Mouse (Mus musculus): ENCODE results near the gene Fam43b. TPM values are rescaled to one million over a fixed set of nuclear protein-coding genes. Genes with fewer than 3 reads are reported as not detected.

Gene Fam43b
- total RNA-seq, 2 experiments from 2014 or later, result 28.7 to 31.0 TPM

DNA sequence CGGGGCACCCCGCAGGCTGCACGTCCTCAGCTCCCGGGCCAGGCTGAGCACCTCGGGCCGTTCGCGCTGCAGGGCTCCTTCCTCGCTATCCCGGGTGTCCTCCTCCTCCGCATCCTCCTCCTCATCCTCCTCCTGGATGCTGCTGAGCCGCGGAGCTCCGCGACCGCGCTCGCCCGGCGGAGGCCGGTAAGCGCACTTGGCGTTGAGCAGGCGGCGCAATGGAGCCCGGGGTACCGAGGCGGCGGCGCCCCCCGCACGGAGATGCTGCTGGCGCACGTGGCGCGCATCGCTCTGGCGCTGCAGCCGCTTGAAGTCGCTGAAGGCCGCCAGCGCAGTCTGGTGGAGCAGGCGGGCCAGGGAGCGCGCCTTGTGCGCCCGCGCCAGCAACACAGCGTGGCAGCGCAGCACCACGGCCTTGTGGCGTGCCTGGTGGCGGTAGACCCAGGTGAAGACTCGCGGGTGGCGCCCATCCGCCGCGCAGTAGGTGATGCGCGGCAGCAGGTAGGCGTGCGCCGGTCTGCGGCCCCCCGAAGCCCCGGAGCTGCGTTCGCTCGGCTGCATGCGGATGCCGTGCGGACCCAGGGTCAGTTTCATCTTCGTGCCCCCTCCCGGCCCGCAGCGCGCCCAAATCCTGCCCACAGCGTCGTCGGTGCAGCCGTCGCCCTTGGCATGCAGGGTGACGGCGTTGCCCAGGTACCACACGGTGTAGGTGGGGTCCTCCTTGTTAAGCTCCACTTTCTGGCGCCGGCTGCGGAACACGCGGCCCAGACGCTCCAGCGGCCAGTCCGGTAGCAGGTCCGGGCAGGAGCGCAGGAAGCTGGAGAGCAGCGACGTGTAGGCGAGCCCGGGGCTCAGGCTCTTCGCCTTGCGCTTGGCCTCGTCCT, 999 bp downstream of the Fam43b start:
- peak; percentile 34 to 49 for DNase-seq (ENCODE audit: extremely low spot score in 1 of 2, low spot score in 1 of 2)

DNA sequence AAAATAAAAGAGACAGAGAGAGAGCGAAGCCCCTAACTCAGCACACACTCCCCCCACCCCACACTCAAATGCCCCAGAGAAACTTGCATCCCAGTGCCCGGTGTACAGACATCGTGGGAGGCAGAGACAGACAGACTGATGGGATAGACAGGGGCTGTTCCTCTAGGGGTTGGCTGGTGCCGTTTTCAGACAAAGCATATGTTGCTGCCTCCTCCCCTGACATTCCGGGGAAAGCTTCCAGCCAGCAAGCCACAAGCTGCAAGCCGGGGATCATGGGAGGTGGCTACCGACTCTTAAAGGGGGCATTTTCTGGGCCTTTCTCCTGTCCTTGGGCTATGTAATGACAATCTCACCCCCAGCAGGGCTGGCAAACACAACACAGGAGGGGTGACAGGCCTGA, 2.6 kb downstream of the Fam43b start:
- DNase-seq (ENCODE audit: extremely low spot score in 1 of 2, low spot score in 1 of 2), result no peak

DNA sequence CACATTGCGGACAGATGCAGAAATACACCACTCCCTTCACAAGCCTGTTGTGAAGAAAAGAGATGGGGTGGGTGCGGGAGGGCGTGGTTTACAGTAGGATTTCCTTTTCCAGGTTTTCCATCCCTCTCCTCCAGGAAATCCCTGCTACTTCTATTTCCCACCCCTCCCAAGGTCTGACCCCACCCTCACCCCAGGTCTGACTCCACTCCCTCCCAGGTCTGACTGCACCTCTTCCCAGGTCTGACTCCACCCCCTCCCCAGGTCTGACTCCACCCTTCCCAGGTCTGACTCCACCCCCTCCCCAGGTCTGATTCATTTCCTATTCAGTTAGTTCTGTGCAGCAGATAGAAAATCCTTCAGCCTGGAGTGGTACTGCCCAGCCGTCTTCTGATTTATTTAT, 12.5 kb downstream of the Fam43b start:
- no peak for DNase-seq (ENCODE audit: extremely low spot score in 1 of 2, low spot score in 1 of 2)

DNA sequence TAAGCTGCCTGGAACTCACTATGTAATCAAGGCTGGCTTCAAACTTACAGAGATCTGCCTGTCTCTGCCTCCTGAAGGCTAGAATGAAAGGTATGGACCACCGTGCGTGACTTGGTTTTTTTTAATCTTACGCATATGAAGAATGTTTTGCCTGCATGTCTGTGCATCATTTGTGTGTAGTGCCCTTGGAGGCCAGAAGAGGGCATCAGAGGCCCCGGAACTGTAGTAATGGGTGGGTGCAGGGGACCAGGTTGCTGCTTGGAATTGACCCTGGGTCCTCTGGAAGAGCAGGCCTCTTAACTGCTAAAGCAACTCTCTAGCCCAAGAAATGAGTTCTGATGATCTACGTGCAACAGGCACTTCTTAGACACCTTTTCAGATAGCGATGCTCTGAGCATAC, 13.9 kb downstream of the Fam43b start:
- no peak for DNase-seq (ENCODE audit: extremely low spot score in 1 of 2, low spot score in 1 of 2)

DNA sequence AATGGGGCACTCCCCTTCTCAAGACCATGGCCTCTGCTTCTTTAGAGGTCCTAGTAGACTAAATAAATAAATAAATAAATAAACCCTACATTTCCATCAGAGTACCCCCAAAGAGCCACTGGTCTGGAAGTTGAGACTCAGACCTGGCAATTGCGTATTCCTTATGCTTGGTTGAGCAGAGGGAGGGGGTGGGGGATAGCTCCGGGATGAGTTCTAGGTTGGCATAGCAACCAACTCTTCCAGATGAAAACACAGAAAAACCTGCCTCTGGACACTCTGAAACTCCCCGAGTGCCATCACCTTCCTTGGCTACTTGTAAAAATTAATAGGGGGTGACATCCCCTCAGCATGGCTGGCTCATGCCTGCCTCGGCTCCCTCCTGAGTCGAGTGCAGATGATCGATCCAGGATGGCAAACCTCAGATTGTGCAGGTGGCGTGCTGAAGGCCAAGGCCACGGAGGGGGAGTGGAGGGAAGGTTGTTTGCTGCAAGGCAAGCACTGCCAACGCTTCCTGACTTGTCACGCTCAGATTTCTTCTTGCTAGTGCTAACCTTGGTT, 16.1 kb downstream of the Fam43b start:
- no peak for DNase-seq (ENCODE audit: extremely low spot score in 1 of 2, low spot score in 1 of 2)

DNA sequence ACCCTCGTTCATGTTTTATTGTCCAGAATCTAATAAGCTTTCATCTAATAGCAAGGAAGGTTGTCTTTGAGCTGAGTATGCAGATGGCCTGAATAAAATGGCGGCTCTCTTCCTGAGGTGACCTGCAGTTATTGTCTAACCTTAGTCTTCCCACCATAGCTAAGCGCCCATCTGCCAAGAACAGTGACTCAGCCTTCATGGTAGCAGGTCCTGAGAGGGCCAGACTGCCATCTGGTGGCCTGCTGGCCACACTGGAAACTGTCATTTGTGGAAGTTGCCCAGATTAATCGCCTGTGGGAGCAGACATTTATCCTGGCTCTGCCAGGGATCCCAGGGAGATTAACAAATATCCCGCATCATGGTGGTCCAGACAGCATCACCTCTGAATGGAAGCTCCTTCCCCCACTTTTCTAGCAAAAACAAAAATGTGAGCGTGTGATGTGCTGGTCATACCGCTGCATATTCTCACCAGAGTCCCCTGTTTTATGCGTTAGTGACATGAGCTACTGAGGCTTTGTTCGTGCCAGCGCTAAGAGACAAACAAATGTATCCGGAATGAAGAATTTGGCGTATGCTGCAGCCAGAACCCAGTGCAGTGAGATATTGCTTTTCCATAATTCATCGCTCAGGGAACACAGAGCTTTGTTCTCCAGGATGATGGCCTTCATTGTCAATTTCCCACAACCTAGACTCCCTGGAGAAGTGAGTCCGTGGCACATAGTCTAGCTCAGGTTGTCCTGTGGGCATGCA, 17.1 kb downstream of the Fam43b start:
- peak; percentile 33 to 61 for DNase-seq (ENCODE audit: extremely low spot score in 1 of 2, low spot score in 1 of 2)

DNA sequence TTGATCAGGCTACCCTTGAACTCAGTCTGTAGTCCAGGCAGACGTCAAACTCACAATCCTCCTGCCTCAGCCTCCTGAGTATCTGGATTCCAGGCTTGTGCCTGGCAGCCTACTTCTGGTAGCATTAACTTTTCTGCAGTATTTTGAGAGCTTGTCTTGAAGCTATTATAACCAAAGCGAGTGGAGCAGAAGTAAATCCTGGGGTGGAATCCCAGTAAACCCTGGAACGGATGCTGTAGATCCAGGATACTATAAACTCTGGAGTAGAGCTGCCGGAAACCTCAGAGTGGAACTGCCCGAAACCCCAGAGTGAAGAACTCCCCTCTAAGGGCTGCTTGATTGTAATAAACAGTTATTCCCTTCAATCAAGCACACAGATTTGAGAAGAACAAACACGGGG, 18.8 kb downstream of the Fam43b start:
- DNase-seq (ENCODE audit: extremely low spot score in 1 of 2, low spot score in 1 of 2), result peak in 1 of 2 experiments; percentile 64

DNA sequence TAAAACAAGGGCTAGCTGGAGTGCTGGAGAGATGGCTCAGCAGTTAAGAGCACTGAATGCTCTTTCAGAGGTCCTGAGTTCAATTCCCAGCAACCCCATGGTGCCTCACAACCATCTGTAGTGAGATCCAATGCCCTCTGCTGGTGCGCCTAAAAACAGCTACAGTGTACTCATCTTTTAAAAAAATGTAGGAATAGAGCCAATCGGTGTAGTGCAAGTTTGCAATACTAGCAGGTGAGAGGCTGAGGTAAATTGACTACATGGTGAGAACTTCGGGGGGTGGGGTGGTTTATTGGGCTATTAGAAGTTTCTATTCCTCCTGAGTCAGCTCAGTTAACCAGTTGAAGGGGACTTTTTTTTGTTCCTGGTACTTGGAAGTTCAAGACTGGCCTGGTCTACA, 21.2 kb downstream of the Fam43b start:
- DNase-seq (ENCODE audit: extremely low spot score in 1 of 2, low spot score in 1 of 2), result no peak

DNA sequence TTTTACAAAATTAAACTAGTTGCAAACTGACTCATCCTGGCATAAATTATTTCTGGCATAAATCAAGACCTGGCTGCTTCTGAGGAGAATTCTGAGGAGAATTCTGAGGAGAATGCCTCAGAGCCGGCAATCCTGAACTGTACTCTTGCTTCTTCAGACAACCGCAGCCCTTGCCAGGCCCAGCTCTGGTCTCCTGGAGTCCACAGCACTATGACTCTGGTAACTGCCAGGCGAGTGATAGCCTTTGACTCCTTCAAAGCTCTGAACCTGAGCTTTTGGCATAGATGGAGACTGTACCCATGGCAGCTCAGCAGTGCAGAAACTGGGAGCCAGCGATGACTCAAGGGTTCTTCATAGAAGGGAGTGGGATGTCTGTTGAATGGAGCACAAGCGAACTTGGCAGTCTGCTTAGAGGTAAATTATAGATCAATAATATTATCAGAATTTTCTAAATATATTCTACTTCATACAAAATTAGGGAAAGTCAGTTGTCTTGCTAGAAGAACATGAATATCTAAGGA, 25.3 kb downstream of the Fam43b start:
- DNase-seq (ENCODE audit: extremely low spot score in 1 of 2, low spot score in 1 of 2), result no peak

DNA sequence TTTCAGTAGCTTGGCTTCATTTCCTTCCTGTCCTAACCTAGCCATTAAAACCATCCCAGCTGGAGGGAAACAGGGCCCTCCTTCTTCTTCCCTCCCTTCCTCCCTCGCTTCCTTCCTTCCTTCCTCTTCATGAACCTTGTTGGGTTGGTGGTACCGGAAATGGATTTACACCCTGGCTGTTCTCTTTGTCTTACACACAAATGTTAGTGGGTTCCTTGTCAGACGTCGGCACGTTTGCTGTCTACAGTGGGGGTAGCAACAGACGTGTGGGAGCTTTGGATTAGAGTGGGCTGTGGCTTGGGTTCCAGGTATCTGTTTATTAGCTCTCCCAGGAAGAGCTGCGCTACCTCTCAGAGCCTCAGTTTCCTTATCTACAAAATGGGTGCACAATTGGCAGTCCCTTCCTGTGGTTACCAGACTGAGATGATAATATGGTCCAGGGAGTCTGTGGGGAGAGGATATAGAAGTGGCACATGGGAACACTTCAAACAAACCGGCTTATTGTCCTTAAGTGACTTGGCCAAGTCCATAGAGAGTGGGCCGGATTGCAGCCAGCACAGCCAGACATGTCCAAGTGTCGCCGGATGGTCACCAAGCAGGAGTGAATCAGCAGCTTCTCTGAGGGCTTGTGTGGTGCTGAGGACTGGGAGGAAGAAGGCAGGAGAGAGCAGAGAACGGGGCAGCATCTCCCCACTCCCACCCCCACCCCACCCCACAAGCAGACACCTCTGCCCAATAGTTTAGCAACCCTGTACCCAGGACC, 27.6 kb downstream of the Fam43b start:
- no peak for DNase-seq (ENCODE audit: extremely low spot score in 1 of 2, low spot score in 1 of 2)

DNA sequence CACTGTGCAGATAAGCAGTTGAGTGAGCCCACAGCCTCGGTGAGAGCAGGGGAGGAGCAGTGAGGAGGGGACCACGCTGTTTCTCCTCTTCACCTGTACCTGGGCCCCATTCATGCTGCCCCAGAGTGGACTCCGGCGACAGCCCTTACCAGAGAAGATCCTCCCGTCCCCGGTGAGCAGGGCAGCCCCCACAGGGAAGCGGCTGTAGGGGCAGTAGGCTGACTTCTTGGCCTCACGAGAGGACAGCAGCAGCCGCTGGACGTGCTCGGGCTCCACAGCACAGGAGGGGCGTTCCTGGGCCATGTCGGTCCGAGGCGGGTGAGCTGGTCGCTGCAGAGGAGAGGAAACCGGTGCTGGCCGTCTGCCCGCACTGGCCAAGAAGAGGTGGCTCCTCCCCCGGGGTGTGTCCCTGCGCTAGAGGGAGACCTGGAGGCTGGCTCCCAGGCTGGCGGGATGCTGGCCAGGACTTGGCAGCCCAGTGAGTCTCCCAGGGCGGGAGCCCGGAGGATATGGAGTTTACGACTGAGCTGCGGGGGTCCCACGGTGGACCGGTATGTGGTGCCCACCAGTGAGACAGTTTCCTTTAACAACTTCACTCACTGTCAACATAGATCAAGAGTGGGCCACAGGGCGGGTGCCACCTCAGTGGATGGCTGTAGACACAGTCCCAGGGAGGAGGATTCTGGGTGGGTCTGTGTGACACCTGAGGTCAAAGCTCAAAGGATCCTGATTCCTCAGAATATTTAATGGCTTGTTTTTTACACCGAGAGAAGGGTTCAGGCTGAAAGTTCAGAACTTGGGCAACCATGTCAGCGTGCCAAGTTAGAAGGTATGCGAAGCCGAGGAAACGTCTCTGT, 28.5 kb downstream of the Fam43b start, which contains the start of gene Cda:
Cda (minus strand) TSS at position 352 of the 857 bp plus-strand sequence.
- DNase-seq (ENCODE audit: extremely low spot score in 1 of 2, low spot score in 1 of 2), result peak in 1 of 2 experiments; percentile 12

DNA sequence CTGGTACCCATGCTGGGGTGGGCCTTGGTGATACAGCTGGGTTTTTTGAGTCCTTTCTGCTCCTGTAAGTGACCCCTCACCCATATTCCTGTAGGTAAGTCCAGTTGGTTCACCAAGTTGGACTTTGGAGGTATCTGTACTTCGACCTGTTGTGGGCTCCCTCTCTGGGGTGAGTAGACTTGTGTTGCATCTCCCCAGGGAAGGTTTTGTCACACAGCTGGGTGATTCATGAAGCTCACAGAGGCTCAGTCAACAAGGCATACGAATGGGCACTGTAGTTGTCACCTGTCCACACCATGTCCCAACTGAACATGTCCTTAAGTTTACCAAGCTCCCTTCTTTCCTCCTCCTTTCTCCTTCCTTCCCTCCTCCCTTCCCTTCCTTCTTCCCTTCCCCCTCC, 29.8 kb downstream of the Fam43b start:
- DNase-seq (ENCODE audit: extremely low spot score in 1 of 2, low spot score in 1 of 2), result no peak

DNA sequence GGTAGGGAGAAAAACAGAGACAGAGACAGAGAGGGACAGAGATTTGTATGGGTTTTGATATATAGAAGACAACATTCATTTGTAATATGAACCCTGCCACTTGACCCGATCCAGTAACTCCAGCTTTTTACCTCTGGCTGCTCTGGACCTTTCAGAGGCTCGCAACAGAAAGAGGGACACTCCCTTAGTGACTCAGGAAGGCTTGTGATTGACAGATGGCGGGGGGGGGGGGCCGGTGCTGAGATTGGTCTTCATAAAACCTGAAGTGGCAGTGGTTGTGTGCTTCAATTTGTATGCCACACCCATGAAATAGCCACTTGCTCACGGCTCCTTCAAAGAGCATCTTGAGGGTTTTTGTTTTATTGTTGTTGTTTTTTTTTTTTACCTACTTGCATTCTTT, 32.8 kb downstream of the Fam43b start:
- no peak for DNase-seq (ENCODE audit: extremely low spot score in 1 of 2, low spot score in 1 of 2)

DNA sequence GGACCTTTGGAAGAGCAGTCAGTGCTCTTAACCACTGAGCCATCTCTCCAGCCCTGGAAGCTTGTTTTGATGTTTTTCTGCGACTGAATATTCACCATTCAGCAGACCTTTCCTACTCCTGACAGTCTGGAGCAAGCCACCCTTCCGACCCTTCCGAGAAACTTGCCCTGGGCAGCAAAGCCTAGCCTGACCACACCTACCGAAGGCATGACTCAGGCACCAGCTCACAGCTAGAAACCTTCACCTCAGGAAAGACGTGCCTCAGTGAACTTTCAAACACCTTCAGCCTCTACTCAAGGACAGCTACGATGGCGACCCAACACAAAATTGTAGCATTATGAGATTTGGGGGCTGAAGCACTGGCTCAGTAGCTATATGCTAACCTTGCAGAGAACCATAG, 33.4 kb downstream of the Fam43b start:
- no peak for DNase-seq (ENCODE audit: extremely low spot score in 1 of 2, low spot score in 1 of 2)

DNA sequence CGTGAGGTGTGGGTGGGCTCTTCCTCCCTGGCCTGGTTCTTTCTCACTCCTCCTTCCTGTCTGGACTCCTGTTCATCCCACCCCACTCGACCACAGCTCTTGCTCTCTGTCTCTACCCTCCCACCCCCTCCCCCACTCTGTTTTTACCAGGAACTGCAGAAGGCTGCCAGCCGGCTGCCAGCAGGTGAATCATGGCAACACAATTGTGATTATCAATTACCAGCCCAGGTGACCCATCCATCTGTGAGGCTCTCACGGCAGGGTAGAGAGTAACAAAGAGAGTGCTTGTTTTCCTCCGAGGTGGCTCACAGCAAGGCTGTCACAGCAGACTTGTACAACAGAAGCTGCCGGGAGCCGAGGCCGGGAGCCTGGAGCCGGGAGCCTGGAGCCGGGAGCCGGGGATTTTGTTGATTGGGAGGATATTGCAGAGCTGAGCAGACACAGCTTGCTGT, 34.9 kb downstream of the Fam43b start:
- peak in 1 of 2 experiments; percentile 44 for DNase-seq (ENCODE audit: extremely low spot score in 1 of 2, low spot score in 1 of 2)

DNA sequence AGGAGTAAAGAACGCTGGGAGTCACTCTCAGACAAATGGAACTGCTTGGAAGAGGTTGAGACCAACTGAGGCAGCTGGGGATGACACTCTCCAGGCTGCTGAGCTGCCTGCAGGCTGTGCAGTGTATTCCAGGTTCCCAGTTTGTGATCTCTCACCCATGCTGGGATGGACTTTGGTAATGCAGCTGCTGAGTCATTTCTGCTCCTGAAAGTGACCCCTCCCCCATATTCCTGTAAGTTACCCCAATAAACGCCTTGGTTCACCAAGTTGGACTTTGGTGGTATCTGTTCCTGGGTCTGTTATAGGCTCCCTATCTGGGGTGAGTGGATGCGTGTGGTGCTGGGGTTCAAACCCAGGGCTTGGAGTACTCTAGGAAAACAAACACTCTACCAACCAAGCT, 38.2 kb downstream of the Fam43b start:
- DNase-seq (ENCODE audit: extremely low spot score in 1 of 2, low spot score in 1 of 2), result no peak

DNA sequence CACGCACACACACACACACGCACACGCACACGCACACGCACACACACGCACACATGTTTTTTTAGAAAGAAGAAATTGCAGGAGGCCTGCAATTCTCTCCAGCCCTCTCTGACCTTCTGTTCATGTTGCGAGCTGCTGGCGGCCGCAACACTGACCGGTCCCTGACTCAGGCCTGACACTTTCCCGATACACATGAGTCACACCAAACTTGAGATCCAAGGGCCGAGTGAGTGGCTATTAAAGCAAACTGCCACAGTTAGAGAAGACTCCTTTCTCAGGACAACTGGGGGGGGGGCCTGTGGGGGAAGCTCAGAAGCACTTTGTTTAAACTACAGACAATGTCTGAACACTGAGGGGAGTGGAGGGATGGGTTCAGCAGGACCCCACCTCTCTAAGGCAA, 39.8 kb downstream of the Fam43b start:
- DNase-seq (ENCODE audit: extremely low spot score in 1 of 2, low spot score in 1 of 2), result no peak

DNA sequence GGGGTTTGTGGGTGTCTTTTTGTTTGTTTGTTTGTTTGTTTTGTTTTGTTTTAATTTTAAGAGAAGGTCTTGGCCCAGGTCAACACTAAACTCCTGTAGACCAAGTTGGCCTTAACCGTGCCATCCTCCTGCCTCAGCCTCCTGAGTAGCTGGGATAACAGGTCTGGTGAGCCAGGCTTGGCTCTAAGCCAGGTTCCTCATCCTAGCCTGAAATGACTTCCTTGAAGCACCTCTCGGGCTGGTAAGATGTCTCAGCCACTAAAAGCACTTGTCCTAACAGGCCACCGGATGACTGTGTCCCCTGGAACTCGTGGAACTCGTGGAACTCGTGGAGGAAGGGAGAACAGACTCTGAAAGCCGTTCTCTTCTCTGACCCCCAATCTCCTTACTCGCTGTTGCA, 40.2 kb downstream of the Fam43b start:
- no peak for DNase-seq (ENCODE audit: extremely low spot score in 1 of 2, low spot score in 1 of 2)

DNA sequence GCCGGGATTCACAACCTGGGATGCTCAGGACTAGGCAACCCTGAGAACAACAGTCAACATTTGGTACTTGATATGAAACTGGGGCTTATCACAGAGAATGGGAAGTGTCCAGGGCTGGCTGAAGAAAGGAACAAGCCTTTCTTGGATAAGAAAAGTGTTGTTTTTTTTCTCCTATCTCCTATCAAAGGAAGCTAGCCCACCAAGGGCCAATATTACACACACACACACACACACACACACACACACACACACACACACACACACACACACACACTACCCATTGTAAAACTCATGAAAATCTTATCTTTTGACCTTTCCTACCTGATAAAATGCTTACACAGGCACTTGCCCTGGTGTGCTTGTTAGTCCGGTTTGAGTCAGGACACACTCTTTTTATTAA, 40.8 kb downstream of the Fam43b start:
- DNase-seq (ENCODE audit: extremely low spot score in 1 of 2, low spot score in 1 of 2), result no peak

All from layer of hippocampus, postnatal 25 days (tissue).